Mouse (Mus musculus) limb, embryonic 13.5 days (tissue): ENCODE data around the gene 9430097D07Rik. TPM values are rescaled to one million over a fixed set of nuclear protein-coding genes. Genes with fewer than 3 reads are reported as not detected.

Experiments
- ATAC-seq: fragments of 200-750 bp; cut with Nextera tagmentation; 2 replicates; pipeline ENCODE4 v1.8.0; 2017; ENCODE audit warnings: low read depth, moderate number of reproducible peaks, moderate TSS enrichment; ENCODE audit not compliant: low FRiP score
- H3K27ac ChIP-seq: fragments of 300-500 bp; sonication (generic); 2 replicates; pipeline ENCODE4 v1.5.1; 2015; ENCODE audit warnings: inconsistent platforms, mild to moderate bottlenecking, moderate library complexity
- H3K27me3 ChIP-seq: fragments of 300-500 bp; sonication (generic); 2 replicates; pipeline ENCODE4 v1.6.1; 2015; ENCODE audit warnings: mild to moderate bottlenecking, inconsistent platforms
- H3K36me3 ChIP-seq: fragments of 300-500 bp; sonication (generic); 2 replicates; pipeline ENCODE4 v1.6.1; 2015; ENCODE audit warnings: inconsistent platforms, mild to moderate bottlenecking, moderate library complexity
- H3K4me1 ChIP-seq: fragments of 300-500 bp; sonication (generic); 2 replicates; pipeline ENCODE4 v1.6.1; 2015; ENCODE audit warnings: inconsistent platforms
- H3K4me2 ChIP-seq: fragments of 300-500 bp; sonication (generic); replicated peaks from 2 replicates; pipeline ENCODE4 v1.6.1; 2015; ENCODE audit warnings: inconsistent platforms, mild to moderate bottlenecking, moderate library complexity
- H3K4me3 ChIP-seq: fragments of 300-500 bp; sonication (generic); 2 replicates; pipeline ENCODE4 v1.5.1; 2015; ENCODE audit warnings: moderate library complexity, mild to moderate bottlenecking, inconsistent platforms
- H3K9ac ChIP-seq: fragments of 300-500 bp; sonication (generic); 2 replicates; pipeline ENCODE4 v1.6.1; 2015; ENCODE audit warnings: mild to moderate bottlenecking, inconsistent platforms
- H3K9me3 ChIP-seq: fragments of 300-500 bp; sonication (generic); 2 replicates; pipeline ENCODE4 v1.6.1; 2016; ENCODE audit warnings: inconsistent platforms
- WGBS: fragments of 180-500 bp; shearing (Covaris S2); methylation state at CpG from one replicate; pipeline ENCODE4 v1.1.7; 2015; 5-methylcytosine and 5-hydroxymethylcytosine counted together
- polyA plus RNA-seq: library from polyadenylated mRNA; unstranded; fragments of >200 nt; fragmentation: Nextera tagmentation; extraction: Ambion mirVana; gene quantifications from 2 replicates; pipeline ENCODE4 v1.2.1, GENCODE M21; 2015

9430097D07Rik gene
- polyA plus RNA-seq, 1 experiment from 2014 or later: 0.19 TPM

DNA sequence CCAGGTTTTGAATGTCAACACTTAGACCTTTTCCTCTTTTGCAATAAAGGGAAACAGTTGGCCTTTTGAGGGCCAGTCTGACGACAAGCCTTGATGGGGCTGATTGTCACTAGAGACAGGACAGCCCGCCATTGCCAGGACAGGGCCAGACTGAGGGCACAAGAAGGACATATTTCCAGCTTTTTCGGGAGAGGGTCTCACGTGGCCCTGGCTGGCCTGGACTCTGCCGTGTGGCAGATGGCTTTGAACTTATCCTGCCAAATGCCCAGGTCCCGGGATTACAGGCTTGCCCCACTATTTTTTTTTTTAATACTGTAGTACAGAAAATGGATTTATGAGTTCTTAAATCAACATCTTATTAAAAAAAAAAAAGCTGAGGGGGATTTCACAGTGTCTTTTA, 15.8 kb upstream of the 9430097D07Rik start:
- peaks cover 35% of the 10 kb centered on the region for H3K4me1 ChIP-seq
- H3K36me3 ChIP-seq: peaks cover 35% of the 10 kb centered on the region
- WGBS: 47% methylated on average over 6 of the region's 6 CpGs
- no peak overlapping the region for H3K4me2 ChIP-seq
- no peaks in the 10 kb centered on the region for H3K9me3 ChIP-seq
- no peaks in the 10 kb centered on the region for H3K27me3 ChIP-seq
- no peak overlapping the region for H3K9ac ChIP-seq
- no peak for ATAC-seq
- H3K4me3 ChIP-seq: no peak overlapping the region
- H3K27ac ChIP-seq: no peak overlapping the region

DNA sequence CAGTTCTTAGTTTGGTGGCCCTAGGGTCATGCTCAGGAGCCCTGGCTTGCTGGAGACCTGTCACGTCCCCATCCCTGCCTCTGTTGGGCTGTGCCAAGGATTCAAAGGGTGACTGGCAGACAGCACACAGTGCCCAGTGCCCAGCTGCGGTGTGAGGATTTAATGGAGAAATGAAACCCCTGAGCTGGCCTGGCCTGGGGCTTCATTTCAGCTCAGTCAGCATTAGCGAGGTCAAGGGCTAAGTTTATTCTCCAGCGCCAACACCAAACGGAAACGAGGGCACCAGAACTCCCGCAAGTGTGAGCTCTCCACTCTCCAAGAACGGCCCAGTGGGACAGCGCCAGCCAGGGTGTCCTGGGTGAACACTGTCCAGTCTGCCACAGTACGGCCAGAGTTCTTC, 14.7 kb upstream of the 9430097D07Rik start:
- no peak overlapping the region for H3K4me3 ChIP-seq
- ATAC-seq: no peak
- peaks cover 35% of the 10 kb centered on the region for H3K4me1 ChIP-seq
- H3K27me3 ChIP-seq: no peaks in the 10 kb centered on the region
- H3K36me3 ChIP-seq: peaks cover 26% of the 10 kb centered on the region
- no peaks in the 10 kb centered on the region for H3K9me3 ChIP-seq
- H3K27ac ChIP-seq: no peak overlapping the region
- no peak overlapping the region for H3K4me2 ChIP-seq
- WGBS: 81% methylated on average over 10 of the region's 10 CpGs
- no peak overlapping the region for H3K9ac ChIP-seq

DNA sequence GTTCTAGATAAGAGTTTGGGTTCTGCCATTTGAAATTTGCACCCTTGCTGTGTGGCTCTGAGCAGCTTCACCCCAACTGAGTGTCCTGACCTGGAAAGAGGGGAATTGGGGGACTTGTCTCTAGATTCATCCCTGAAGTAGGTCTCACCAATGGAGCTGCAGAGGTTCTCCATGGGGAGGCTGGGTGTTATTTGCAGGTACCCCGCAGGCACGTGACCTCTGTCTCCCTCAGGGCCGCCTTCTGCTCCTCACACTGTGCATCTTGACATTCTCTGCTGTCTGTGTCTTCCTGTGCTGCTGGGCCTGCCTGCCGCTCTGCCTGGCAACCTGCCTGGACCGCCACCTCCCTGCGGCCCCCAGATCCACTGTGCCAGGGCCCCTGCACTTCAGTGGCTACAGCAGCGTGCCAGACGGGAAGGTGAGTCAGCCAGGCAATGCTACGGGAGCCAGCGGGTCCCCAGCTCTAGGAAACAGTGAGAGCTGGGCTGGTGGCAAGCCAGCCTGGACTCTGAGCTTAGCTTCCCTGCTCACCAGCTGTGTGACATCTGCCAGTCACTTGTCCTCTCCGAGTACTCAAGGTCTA, 13.8 kb upstream of the 9430097D07Rik start:
- Histone ChIP-seq H3K27me3 (no peaks in the 10 kb centered on the region), H3K9me3 (no peaks in the 10 kb centered on the region), H3K36me3 (peaks cover 21% of the 10 kb centered on the region), H3K27ac (no peak overlapping the region), H3K4me3 (no peak overlapping the region), H3K4me1 (peaks cover 35% of the 10 kb centered on the region), H3K4me2 (peak overlapping the region; percentile 27), H3K9ac (0 out of 2 replicates have a peak overlapping the region, but pooled peaks have one; percentile 48)
- ATAC-seq: no peak
- WGBS: 70% methylated on average over 11 of the region's 11 CpGs

DNA sequence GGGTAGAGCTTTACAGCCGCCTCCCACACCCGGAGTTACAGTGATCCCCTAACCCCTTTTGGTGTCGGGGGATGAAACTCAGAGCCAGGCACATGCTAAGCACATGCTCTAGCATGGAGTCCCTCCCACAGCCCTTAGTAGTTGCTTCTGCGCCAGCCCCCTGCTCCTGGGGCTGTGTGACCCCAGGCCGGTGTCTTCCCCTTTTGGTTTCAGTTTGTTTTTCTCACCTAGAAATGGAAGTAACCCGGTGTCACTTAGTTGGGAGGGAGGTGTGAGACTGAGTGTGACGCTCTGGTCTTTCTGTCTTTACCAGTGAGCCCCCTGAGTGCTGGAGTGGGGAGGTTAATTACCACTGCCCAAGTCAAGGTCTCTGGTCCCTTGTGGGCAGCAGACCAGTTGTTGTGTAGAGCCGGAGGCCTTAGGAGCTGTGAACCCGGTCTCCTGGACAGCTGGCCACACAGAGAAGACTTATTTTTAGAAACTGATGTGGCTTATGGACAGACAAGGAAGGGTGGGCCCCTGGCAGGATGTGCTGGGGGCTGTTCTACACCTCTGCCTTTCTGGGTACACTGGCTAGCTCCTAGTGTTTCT, 12.3 kb upstream of the 9430097D07Rik start:
- no peaks in the 10 kb centered on the region for H3K9me3 ChIP-seq
- no peak for ATAC-seq
- H3K36me3 ChIP-seq: peaks cover 13% of the 10 kb centered on the region; the same call in 1 of the 2 replicates
- peak overlapping the region; percentile 62 for H3K4me3 ChIP-seq
- H3K4me2 ChIP-seq: peak overlapping the region; percentile 81
- peaks cover 40% of the 10 kb centered on the region for H3K4me1 ChIP-seq
- 17% methylated on average over 9 of the region's 9 CpGs for WGBS
- peaks cover 5% of the 10 kb centered on the region for H3K27me3 ChIP-seq
- H3K9ac ChIP-seq: peak overlapping the region; percentile 72
- no peak overlapping the region for H3K27ac ChIP-seq

DNA sequence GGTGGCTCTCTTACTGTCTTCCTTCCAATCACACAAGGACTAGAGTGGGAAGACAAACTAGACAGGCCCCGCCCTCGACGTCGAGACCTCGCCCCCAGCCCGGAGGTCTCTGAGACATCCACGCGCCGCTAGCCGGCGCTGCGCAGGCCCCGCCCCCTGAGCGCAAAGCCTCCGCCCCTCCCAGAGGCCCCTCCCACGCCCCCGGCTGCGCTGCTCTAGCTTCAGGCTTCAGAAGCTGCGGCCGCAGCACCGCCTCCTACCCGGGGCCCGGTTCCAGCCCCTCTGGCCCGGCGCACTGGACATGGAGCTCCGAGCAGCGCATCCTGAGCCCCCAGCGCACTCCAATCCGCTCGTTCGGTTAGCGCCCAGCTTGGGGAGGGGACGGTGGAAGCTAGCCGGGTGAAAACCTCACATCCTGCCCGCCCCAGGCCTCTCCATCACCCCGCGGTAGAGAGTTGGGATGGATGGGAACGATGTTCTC, 11.4 kb upstream of the 9430097D07Rik start, which contains the start of gene St6galnac4:
St6galnac4 (plus strand) TSS at position 225 of the 481 bp plus-strand sequence.
- ATAC-seq: peak; percentile 86
- H3K27me3 ChIP-seq: peaks cover 12% of the 10 kb centered on the region
- peaks cover 40% of the 10 kb centered on the region for H3K4me1 ChIP-seq
- peaks cover 13% of the 10 kb centered on the region; the same call in 1 of the 2 replicates for H3K36me3 ChIP-seq
- peak within 1 kb of the TSS; percentile 62 for H3K4me3 ChIP-seq
- H3K27ac ChIP-seq: no peak within 1 kb of the TSS
- H3K4me2 ChIP-seq: peak within 1 kb of the TSS; percentile 81
- peak within 1 kb of the TSS; percentile 72 for H3K9ac ChIP-seq
- no peaks in the 10 kb centered on the region for H3K9me3 ChIP-seq
- 1% methylated on average over 38 of the region's 38 CpGs for WGBS

DNA sequence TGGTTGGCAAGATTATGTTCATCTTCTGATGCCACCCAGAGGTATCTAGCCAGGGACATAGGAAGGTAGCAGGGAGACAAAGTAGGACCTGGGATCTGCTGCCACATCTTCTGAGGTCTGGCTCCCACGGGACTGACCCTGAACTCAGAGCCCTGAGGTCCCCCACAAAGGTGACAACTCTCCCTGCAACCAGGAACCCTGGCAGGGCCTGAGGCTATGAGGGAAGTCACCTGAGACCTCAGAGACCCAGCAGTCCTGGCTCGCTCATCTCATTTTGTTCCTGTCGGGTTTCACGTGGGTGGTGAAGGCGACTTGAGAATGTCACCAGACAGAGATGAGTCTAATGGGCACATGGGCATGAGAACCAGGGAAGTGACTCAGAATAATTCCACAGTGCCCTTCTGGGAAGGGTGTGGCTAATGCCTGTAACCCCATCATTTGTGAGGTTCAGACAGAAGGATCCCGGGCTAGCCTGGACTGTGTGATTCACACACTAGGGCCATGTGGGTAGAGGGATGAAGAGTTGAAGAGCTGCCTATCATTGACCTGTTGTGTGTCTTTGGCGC, 9.7 kb upstream of the 9430097D07Rik start:
- Histone ChIP-seq H3K4me1 (peaks cover 29% of the 10 kb centered on the region), H3K27ac (no peak overlapping the region), H3K9ac (no peak overlapping the region), H3K9me3 (no peaks in the 10 kb centered on the region), H3K4me3 (no peak overlapping the region), H3K4me2 (no peak overlapping the region), H3K36me3 (peaks cover 9% of the 10 kb centered on the region; the same call in 1 of the 2 replicates), H3K27me3 (peaks cover 17% of the 10 kb centered on the region)
- no peak for ATAC-seq
- WGBS: 88% methylated on average over 7 of the region's 7 CpGs

DNA sequence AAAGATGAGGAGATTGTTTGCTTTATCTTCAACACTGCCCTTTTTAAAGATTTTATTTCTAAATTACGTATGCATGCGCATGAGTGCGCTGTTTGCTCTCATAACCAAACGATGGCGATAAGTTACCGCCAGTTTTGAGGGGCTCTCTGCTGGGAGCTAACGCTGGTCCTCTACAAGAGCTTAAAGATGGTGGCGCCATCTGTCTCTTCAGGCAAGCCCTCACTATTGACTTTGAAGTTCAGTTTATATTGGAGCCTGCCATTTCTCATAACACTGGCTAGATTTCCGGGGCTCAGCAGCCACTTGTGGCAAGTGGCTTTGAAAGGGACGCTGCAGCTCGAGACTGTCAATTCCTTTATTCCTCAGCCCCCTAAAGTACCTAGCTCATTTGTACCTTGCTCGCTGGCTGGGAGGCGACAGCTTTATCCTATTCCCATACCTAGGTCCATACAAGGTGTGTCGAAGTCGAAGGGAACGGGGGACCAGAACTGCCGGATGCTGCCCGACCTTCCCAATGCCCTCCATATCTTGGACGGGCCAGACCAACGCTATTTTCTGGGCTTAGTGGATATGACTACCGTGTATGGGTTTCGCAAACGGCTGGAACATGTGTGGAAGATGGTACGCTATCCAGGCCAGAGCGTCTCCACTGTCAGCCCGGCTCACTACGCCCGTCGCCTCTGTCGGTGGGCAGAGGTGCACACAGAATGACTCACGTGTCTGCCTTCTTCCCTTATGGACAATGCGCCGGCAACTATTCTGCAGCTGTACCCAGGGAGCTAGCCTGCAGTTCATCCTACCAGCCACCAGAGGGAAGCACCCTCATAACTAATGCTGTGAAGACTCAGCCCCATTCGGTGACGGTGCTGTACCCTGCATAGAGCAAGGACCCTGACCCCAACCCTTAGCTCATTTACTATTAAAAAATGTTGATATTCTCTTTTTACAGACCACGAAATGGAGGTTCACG, 7.6 kb upstream of the 9430097D07Rik start:
- no peak overlapping the region for H3K27ac ChIP-seq
- 15% methylated on average over 37 of the region's 37 CpGs for WGBS
- H3K9ac ChIP-seq: 0 out of 2 replicates have a peak overlapping the region, but pooled peaks have one; percentile 53

DNA sequence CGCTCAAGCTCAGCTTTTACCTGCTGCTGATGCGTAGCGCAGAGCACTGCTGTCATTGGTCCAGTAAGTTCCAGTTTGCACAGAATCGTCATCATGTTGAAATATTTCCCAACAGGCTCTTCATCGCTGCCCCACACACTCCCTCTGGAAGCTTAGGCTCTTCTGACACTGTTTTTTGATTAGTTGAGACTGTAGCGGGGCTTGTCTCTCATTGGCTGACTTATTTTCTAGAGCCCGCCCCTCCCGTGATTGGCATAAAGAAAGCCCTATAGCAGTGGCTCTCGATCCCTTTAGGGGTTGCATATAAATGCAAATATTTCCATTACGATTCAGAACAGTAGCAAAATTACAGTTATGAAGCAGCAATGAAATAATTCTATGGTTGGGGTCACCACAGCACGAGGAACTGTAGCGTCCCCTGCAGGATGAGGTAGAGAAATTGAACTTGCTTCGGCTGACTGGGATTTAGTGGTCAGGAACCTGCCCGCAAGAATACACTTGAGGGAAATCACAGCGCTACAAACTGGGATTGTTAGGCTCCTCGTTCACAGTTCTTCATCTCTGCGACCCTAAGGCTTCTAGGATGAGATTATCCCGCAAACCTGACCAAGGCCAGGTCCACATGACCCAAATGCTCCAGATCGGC, 6.1 kb upstream of the 9430097D07Rik start:
- ATAC-seq: 0 out of 2 replicates have a peak, but pooled peaks have one; percentile 20

More for the DNA sequence above, 7.6 kb upstream of the 9430097D07Rik start:
- Histone ChIP-seq H3K9me3 (no peaks in the 10 kb centered on the region), H3K36me3 (no peaks in the 10 kb centered on the region), H3K4me3 (peak overlapping the region; percentile 33), H3K27me3 (peaks cover 38% of the 10 kb centered on the region), H3K4me2 (peak overlapping the region; percentile 65), H3K4me1 (peaks cover 15% of the 10 kb centered on the region)
- ATAC-seq: peak; percentile 57

DNA sequence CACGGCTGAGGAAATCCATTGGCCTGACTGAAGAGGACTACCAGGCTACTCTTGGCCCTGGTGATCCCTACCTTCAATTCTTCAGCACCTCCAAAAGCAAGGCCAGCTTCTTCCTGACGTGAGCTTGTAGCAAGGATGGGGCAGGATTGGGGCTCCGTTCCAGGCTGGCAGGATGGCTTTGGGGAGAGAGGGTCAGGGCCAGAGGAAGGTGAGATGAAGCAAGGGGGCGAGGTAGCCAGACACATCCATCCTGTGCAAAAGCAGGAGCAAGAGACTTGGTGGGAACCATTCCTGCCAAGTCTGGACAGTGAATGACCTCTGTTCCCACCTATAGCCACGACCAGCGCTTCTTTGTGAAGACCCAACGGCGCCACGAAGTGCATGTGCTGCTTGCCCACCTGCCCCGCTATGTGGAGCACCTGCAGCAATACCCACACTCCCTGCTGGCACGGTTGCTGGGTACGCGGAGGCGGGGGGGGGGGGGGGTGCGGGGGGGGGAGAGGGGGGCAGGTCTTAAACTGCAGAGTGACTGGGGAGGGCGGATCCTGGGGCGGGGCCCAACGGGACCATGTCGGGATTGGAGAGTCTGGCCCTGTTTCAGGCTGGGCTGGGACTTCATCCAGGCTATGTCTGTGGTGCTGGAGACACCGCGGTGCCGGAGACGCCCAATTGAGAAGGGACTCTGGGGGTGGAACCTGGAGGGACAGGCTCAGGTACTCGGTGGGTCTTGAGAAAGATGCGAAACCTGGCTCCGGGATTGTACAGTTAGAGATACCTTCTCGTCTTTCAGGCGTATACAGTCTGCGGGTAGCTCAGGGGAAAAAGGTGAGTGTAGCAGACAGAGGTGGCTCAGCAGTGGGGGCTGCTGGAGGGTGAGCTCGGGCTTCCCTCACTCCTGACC, 2.9 kb upstream of the 9430097D07Rik start:
- peaks cover 4% of the 10 kb centered on the region; the same call in 1 of the 2 replicates for H3K36me3 ChIP-seq
- no peak for ATAC-seq
- H3K4me2 ChIP-seq: peak overlapping the region; percentile 17; the same call in 1 of the 2 replicates
- H3K9ac ChIP-seq: no peak overlapping the region
- WGBS: 43% methylated on average over 23 of the region's 30 CpGs
- no peaks in the 10 kb centered on the region for H3K9me3 ChIP-seq
- peaks cover 13% of the 10 kb centered on the region for H3K4me1 ChIP-seq
- H3K4me3 ChIP-seq: no peak overlapping the region
- peaks cover 54% of the 10 kb centered on the region for H3K27me3 ChIP-seq
- no peak overlapping the region for H3K27ac ChIP-seq

More for the DNA sequence above, 6.1 kb upstream of the 9430097D07Rik start:
- H3K4me1 ChIP-seq: peaks cover 6% of the 10 kb centered on the region
- peaks cover 54% of the 10 kb centered on the region for H3K27me3 ChIP-seq
- no peak overlapping the region for H3K9ac ChIP-seq
- no peaks in the 10 kb centered on the region for H3K9me3 ChIP-seq
- 35% methylated on average over 19 of the region's 19 CpGs for WGBS
- no peak overlapping the region for H3K27ac ChIP-seq
- H3K4me3 ChIP-seq: peak overlapping the region; percentile 21; the same call in 1 of the 2 replicates
- no peaks in the 10 kb centered on the region for H3K36me3 ChIP-seq
- H3K4me2 ChIP-seq: peak overlapping the region; percentile 45

DNA sequence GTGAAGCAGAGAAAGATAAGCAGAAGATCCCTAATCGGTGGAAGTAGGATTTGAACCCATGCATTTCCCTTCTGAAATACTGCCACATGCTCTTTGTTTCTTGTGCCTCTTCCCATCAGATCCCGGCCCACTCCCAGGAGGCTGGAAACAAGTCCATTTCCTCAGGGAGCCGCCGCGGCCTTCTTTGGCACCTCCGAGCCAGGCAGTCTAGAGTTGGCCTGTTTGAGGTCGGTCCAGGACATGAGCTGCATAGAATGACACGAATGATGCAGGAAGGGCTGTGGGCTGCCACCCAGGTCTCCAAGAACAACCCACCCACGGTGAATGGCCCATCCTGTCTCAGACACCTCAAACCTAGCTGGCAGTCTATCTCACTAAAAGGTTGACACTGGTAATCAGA, 1.0 kb upstream of the 9430097D07Rik start:
- no peak for ATAC-seq
- Histone ChIP-seq H3K4me2 (no peak overlapping the region), H3K9ac (no peak overlapping the region), H3K9me3 (no peaks in the 10 kb centered on the region), H3K4me1 (peaks cover 17% of the 10 kb centered on the region), H3K27me3 (peaks cover 42% of the 10 kb centered on the region), H3K36me3 (peaks cover 11% of the 10 kb centered on the region), H3K4me3 (no peak overlapping the region), H3K27ac (no peak overlapping the region)
- 89% methylated on average over 9 of the region's 9 CpGs for WGBS
